Mouse (Mus musculus) kidney, postnatal 36 days (tissue): ENCODE data around the gene Ms4a4c.
"Not testable (repeated sequence)": the region's sequence is repeated elsewhere in the genome, so short reads cannot be mapped to it uniquely, and the experiment has no call there.

Experiments
- DNase-seq, 2 experiments: peaks; one replicate each; pipeline ENCODE4 v3.0.0; 2021 to 2022; ENCODE audit warnings: mixed read lengths in 2 of 2

Gene Ms4a4c

GRCm38 (mm10) chr19:11466471-11466870 lies 61.9 kb downstream of the Ms4a4c start:
- no peak for DNase-seq

- not testable (repeated sequence) for DNase-seq
Observed at GRCm38 (mm10) chr19:11468361-11468760, 63.8 kb downstream of the Ms4a4c start.

GRCm38 (mm10) chr19:11469215-11469614 lies 64.6 kb downstream of the Ms4a4c start, which contains the start of gene Ms4a6c:
Ms4a6c (plus strand) TSS chr19:11469366.
- DNase-seq = not testable (repeated sequence)
